ENCODE assay signal across 8 mouse cellular contexts in genomic region chr9:35523541-35523940, GRCm38 (mm10). TPM values are rescaled to one million over a fixed set of nuclear protein-coding genes. Genes with fewer than 3 reads are reported as not detected.
DNase-seq lines count a peak whose midpoint lies in the region; ATAC-seq and TF ChIP-seq lines count a peak whose summit lies in the region.

No protein-coding gene starts in this region.

- no peaks in the 10 kb centered on the region for H3K36me3 ChIP-seq in heart, embryonic 16.5 days (ENCODE audit: control insufficient read depth, insufficient read depth)
- H3K36me3 ChIP-seq in midbrain, postnatal 0 days (ENCODE audit: insufficient read depth, low read length), result no peaks in the 10 kb centered on the region

- H3K4me2 ChIP-seq in heart, embryonic 16.5 days (ENCODE audit: low read depth, low read length), result no peak overlapping the region; the same call in 1 of the 2 replicates
- H3K4me2 ChIP-seq in midbrain, postnatal 0 days (ENCODE audit: low read depth, low read length, poor library complexity, severe bottlenecking), result no peak overlapping the region; the same call in 1 of the 2 replicates

- whole genome bisulfite sequencing in heart, embryonic 16.5 days, result 51% methylated on average over 5 of the region's 5 CpGs
- WGBS in midbrain, postnatal 0 days, result 5% methylated on average over 5 of the region's 5 CpGs

- peak; percentile 88 for ATAC-seq in heart, embryonic 16.5 days (replicated peaks; ENCODE audit: extremely low read depth, insufficient read depth, low FRiP score)
- peak; percentile 53; the same call in 1 of the 2 replicates for ATAC-seq in midbrain, postnatal 0 days (ENCODE audit: low FRiP score)

- H3K4me3 ChIP-seq in heart, embryonic 16.5 days (ENCODE audit: low read length), result no peak overlapping the region
- no peak overlapping the region for H3K4me3 ChIP-seq in midbrain, postnatal 0 days (ENCODE audit: low read depth, low read length)

- peak overlapping the region; percentile 34; the same call in 1 of the 2 replicates for H3K27ac ChIP-seq in heart, embryonic 16.5 days (ENCODE audit: low read length)
- H3K27ac ChIP-seq in midbrain, postnatal 0 days (ENCODE audit: low read depth, low read length), result peak overlapping the region; percentile 53

- H3K4me1 ChIP-seq in heart, embryonic 16.5 days (ENCODE audit: control insufficient read depth, insufficient read depth, low read length), result peaks cover 10% of the 10 kb centered on the region
- H3K4me1 ChIP-seq in midbrain, postnatal 0 days (ENCODE audit: insufficient read depth, low read length), result peaks cover 3% of the 10 kb centered on the region

- intact Hi-C loops in left cerebral cortex, postnatal 14 days (cut with DNase I), result loop anchor here (5.0 kb wide), 1 partner anchor 101 kb away; the partner anchor contains the start of gene Cdon

- DNase-seq in 3T3-L1 (ENCODE audit: low read depth, low spot score), result peak; percentile 58
- DNase-seq in brain, adult 2 months (ENCODE audit: low read depth, low spot score), result peak; percentile 93
- peak; percentile 88 for DNase-seq in fibroblast of lung, adult 2 months (ENCODE audit: low read depth)
- DNase-seq in left cerebral cortex, postnatal 14 days (ENCODE audit: low spot score in 2 of 2), result peak; percentile 65 to 79
- peak; percentile 81 for DNase-seq in midbrain, postnatal 0 days (ENCODE audit: low spot score)
- no peak for DNase-seq in thymus, postnatal 25 days
- DNase-seq in urinary bladder, postnatal 25 days (ENCODE audit: low spot score), result no peak

- TF ChIP-seq CTCF in midbrain, postnatal 0 days (IDR thresholded peaks at IDR 0.05), result no peak

- H3K9me3 ChIP-seq in heart, embryonic 16.5 days (replicated peaks; ENCODE audit: control insufficient read depth, low read length), result no peaks in the 10 kb centered on the region
- H3K9me3 ChIP-seq in midbrain, postnatal 0 days (ENCODE audit: low read length), result no peaks in the 10 kb centered on the region

- no peaks in the 10 kb centered on the region for H3K27me3 ChIP-seq in heart, embryonic 16.5 days (ENCODE audit: control insufficient read depth, insufficient read depth, low read length)
- H3K27me3 ChIP-seq in midbrain, postnatal 0 days (ENCODE audit: insufficient read depth, low read length), result no peaks in the 10 kb centered on the region

- no peak overlapping the region for H3K9ac ChIP-seq in heart, embryonic 16.5 days (ENCODE audit: low read length)
- no peak overlapping the region for H3K9ac ChIP-seq in midbrain, postnatal 0 days (replicated peaks; ENCODE audit: low read length, poor library complexity, severe bottlenecking)

RNA-seq across cellular contexts. Expression of gene Gm1113, which starts 5.5 kb away (rescaled TPM):
- not detected in 2 replicates for polyA plus RNA-seq in heart, embryonic 16.5 days (2015; fragmentation: Nextera tagmentation; extraction: Ambion mirVana)
- not detected for total RNA-seq in left cerebral cortex, postnatal 14 days (2021)
- total RNA-seq in midbrain, postnatal 0 days (2014; rRNA removed), result not detected in 2 replicates
- polyA plus RNA-seq in midbrain, postnatal 0 days (2015; fragmentation: Nextera tagmentation; extraction: Ambion mirVana), result not detected in 2 replicates

RNA-seq across cellular contexts. Expression of gene Ddx25, which starts 34.8 kb away (rescaled TPM):
- polyA plus RNA-seq in heart, embryonic 16.5 days (2015; fragmentation: Nextera tagmentation; extraction: Ambion mirVana), result 0.57 and 0.63 TPM in 2 replicates
- total RNA-seq in left cerebral cortex, postnatal 14 days (2021), result 10 to 100 TPM; 13.6 to 14.3 TPM
- total RNA-seq in midbrain, postnatal 0 days (2014; rRNA removed), result 24.1 and 28.6 TPM in 2 replicates
- 28.5 and 28.7 TPM in 2 replicates for polyA plus RNA-seq in midbrain, postnatal 0 days (2015; fragmentation: Nextera tagmentation; extraction: Ambion mirVana)

RNA-seq across cellular contexts. Expression of gene Pus3, which starts 34.9 kb away (rescaled TPM):
- polyA plus RNA-seq in heart, embryonic 16.5 days (2015; fragmentation: Nextera tagmentation; extraction: Ambion mirVana), result 13.6 and 14.3 TPM in 2 replicates
- 10 to 100 TPM; 10.6 to 11.1 TPM for total RNA-seq in left cerebral cortex, postnatal 14 days (2021)
- total RNA-seq in midbrain, postnatal 0 days (2014; rRNA removed), result 9.6 and 12.8 TPM in 2 replicates
- 13.3 and 14.2 TPM in 2 replicates for polyA plus RNA-seq in midbrain, postnatal 0 days (2015; fragmentation: Nextera tagmentation; extraction: Ambion mirVana)

RNA-seq across cellular contexts. Expression of gene Pate2, which starts 46.5 kb away (rescaled TPM):
- polyA plus RNA-seq in heart, embryonic 16.5 days (2015; fragmentation: Nextera tagmentation; extraction: Ambion mirVana), result 0.37 and 0.53 TPM in 2 replicates
- total RNA-seq in left cerebral cortex, postnatal 14 days (2021), result under 1 TPM; 0.59 to 0.64 TPM
- total RNA-seq in midbrain, postnatal 0 days (2014; rRNA removed), result 0.14 and 0.33 TPM in 2 replicates
- polyA plus RNA-seq in midbrain, postnatal 0 days (2015; fragmentation: Nextera tagmentation; extraction: Ambion mirVana), result 0.42 and 0.54 TPM in 2 replicates

RNA-seq across cellular contexts. Expression of gene Hyls1, which starts 46.7 kb away (rescaled TPM):
- polyA plus RNA-seq in heart, embryonic 16.5 days (2015; fragmentation: Nextera tagmentation; extraction: Ambion mirVana), result 14.4 and 14.5 TPM in 2 replicates
- total RNA-seq in left cerebral cortex, postnatal 14 days (2021), result 1 to 10 TPM; 7.3 to 8.8 TPM
- 7.9 and 8.9 TPM in 2 replicates for total RNA-seq in midbrain, postnatal 0 days (2014; rRNA removed)
- 9.2 and 10.7 TPM in 2 replicates for polyA plus RNA-seq in midbrain, postnatal 0 days (2015; fragmentation: Nextera tagmentation; extraction: Ambion mirVana)

Comparison
In these comparisons a context has a peak if more than half of its experiments do, and no peak if none do; other contexts are left out.
1. DNase-seq: peak in 3T3-L1 (single experiment), brain, adult 2 months (single experiment), fibroblast of lung, adult 2 months (single experiment), left cerebral cortex, postnatal 14 days (2 of 2) and midbrain, postnatal 0 days (single experiment); none in thymus, postnatal 25 days (single experiment) and urinary bladder, postnatal 25 days (single experiment).